Mouse (Mus musculus) liver, embryonic 14.5 days (tissue): ENCODE data around the gene Dock4.

ENCODE experiments used
- CTCF ChIP-seq: IDR thresholded peaks from 2 replicates; pipeline ENCODE4 v1.5.1; 2016; ENCODE audit warnings: antibody characterized with exemption, low read depth, control low read depth
- EP300 ChIP-seq: IDR thresholded peaks from 2 replicates; pipeline ENCODE4 v1.6.1; 2016; ENCODE audit warnings: antibody characterized with exemption, low read depth

GRCm38 (mm10) chr12:40581037-40581436 lies 135.3 kb downstream of the Dock4 start:
- TF ChIP-seq EP300 (no peak), CTCF (no peak)
